Mouse (Mus musculus) heart, postnatal 0 days (tissue): ENCODE data around the gene Plxnb2. TPM values are rescaled to one million over a fixed set of nuclear protein-coding genes. Genes with fewer than 3 reads are reported as not detected.

Source experiments
- ATAC-seq: fragments of 200-750 bp; cut with Nextera tagmentation; 2 replicates; pipeline ENCODE4 v1.8.0; 2017; ENCODE audit warnings: low read depth, moderate number of reproducible peaks, moderate library complexity; ENCODE audit not compliant: insufficient read depth
- DNase-seq: peaks from one replicate; pipeline ENCODE4 v3.0.0-alpha.2; 2016; ENCODE audit warnings: low spot score
- H3K27ac ChIP-seq: fragments of 300-500 bp; sonication (generic); 2 replicates; pipeline ENCODE4 v1.5.1; 2014; ENCODE audit warnings: low read depth, mild to moderate bottlenecking
- H3K27me3 ChIP-seq: fragments of 300-500 bp; sonication (generic); 2 replicates; pipeline ENCODE4 v1.6.1; 2014; ENCODE audit warnings: low read length, mixed read lengths; ENCODE audit not compliant: control insufficient read depth, insufficient read depth
- H3K36me3 ChIP-seq: fragments of 300-500 bp; sonication (generic); replicated peaks from 2 replicates; pipeline ENCODE4 v1.6.1; 2014; ENCODE audit warnings: low read length, mixed read lengths; ENCODE audit not compliant: control insufficient read depth, insufficient read depth
- H3K4me1 ChIP-seq: fragments of 300-500 bp; sonication (generic); 2 replicates; pipeline ENCODE4 v1.6.1; 2014; ENCODE audit warnings: antibody characterized with exemption; ENCODE audit not compliant: control insufficient read depth, insufficient read depth
- H3K4me2 ChIP-seq: fragments of 300-500 bp; sonication (generic); 2 replicates; pipeline ENCODE4 v1.6.1; 2014; ENCODE audit warnings: low read depth, mild to moderate bottlenecking, low read length, moderate library complexity
- H3K4me3 ChIP-seq: fragments of 300-500 bp; sonication (generic); 2 replicates; pipeline ENCODE4 v1.5.1; 2014; ENCODE audit warnings: low read depth, low read length
- H3K9ac ChIP-seq: fragments of 300-500 bp; sonication (generic); replicated peaks from 2 replicates; pipeline ENCODE4 v1.6.1; 2014; ENCODE audit warnings: low read depth, low read length, mixed read lengths
- H3K9me3 ChIP-seq: fragments of 300-500 bp; sonication (generic); replicated peaks from 2 replicates; pipeline ENCODE4 v1.6.1; 2016; ENCODE audit warnings: low read length; ENCODE audit not compliant: control insufficient read depth
- CTCF ChIP-seq: IDR thresholded peaks from 2 replicates; pipeline ENCODE4 v1.5.1; 2016; ENCODE audit warnings: antibody characterized with exemption, control low read depth, low read depth
- EP300 ChIP-seq: IDR thresholded peaks from 2 replicates; pipeline ENCODE4 v1.6.1; 2016; ENCODE audit warnings: antibody characterized with exemption, low read depth
- WGBS: fragments of 180-500 bp; shearing (Covaris S2); extraction: QIAGEN DNeasy Blood & Tissue Kit; methylation state at CpG from one replicate; pipeline ENCODE4 v1.1.7; 2014; 5-methylcytosine and 5-hydroxymethylcytosine counted together
- polyA plus RNA-seq: library from polyadenylated mRNA; unstranded; fragments of >200 nt; fragmentation: Nextera tagmentation; extraction: Ambion mirVana; gene quantifications from 2 replicates; pipeline ENCODE4 v1.2.1, GENCODE M21; 2015
- total RNA-seq: library from RNA; depleted of rRNA; stranded (reverse); fragments of >200 nt; gene quantifications from 2 replicates; pipeline ENCODE4 v1.2.3, GENCODE M21; 2014; ENCODE audit warnings: low replicate concordance

Gene Plxnb2
- total and polyA plus RNA-seq, 2 experiments from 2014 or later, result 54.5 to 153 TPM

DNA sequence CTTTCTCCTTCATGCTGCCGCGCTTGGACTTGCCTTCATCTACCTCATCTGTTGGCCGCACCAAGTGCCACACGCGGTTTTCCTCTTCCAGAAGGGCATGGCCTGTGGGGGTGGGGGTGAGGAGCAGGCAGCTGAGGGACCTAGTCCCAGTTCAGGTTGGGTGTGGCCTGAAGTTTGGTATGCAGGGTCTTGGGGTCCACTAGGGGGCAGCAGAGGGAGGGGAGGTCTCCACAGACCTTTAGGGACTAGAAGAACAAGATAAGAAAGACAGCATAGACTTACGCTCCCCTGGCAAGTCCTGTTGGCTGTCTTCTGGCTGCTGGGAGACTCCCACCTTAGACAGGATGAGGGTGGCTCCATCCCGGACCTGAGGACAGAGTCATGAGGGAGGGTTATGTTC lies 22.6 kb downstream of the Plxnb2 start:
- H3K27ac ChIP-seq, result no peak overlapping the region
- ATAC-seq (no peak; the same call in 1 of the 2 replicates), DNase-seq (no peak)
- no peaks in the 10 kb centered on the region for H3K9me3 ChIP-seq
- no peak overlapping the region for H3K4me3 ChIP-seq
- H3K9ac ChIP-seq, result no peak overlapping the region
- TF ChIP-seq CTCF (peak; percentile 71), EP300 (no peak)
- no peaks in the 10 kb centered on the region for H3K27me3 ChIP-seq
- WGBS, result 45% methylated on average over 7 of the region's 7 CpGs
- no peaks in the 10 kb centered on the region for H3K4me1 ChIP-seq
- H3K36me3 ChIP-seq, result peaks cover 88% of the 10 kb centered on the region
- no peak overlapping the region for H3K4me2 ChIP-seq

DNA sequence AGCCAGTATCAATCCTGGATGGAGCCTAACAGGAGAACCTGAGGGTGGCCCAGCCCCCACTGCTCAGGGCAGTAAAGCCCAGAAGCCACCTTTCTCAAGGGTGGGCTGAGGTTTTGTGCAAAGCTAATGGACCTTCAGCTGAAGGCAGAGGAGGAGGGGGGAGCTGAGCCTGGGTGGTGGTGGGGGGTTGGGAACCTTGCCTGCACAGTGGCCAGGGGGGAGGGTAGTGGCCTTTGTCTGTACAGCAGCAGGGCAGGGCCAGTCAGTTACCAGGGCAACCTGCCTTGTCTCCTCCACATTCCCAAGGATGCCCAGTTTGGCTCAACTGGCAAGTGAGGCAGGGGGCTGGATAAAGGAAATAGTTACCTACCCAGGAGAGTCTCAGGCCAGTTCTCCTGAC lies 28.3 kb downstream of the Plxnb2 start:
- no peak for TF ChIP-seq EP300
- TF ChIP-seq CTCF, result no peak
- no peaks in the 10 kb centered on the region for H3K9me3 ChIP-seq
- H3K4me3 ChIP-seq, result no peak overlapping the region
- H3K27ac ChIP-seq, result no peak overlapping the region
- DNase-seq (no peak), ATAC-seq (no peak)
- no peak overlapping the region for H3K9ac ChIP-seq
- peaks cover 25% of the 10 kb centered on the region for H3K27me3 ChIP-seq
- H3K36me3 ChIP-seq, result peaks cover 35% of the 10 kb centered on the region
- peaks cover 8% of the 10 kb centered on the region; the same call in 1 of the 2 replicates for H3K4me1 ChIP-seq
- no peak overlapping the region for H3K4me2 ChIP-seq

DNA sequence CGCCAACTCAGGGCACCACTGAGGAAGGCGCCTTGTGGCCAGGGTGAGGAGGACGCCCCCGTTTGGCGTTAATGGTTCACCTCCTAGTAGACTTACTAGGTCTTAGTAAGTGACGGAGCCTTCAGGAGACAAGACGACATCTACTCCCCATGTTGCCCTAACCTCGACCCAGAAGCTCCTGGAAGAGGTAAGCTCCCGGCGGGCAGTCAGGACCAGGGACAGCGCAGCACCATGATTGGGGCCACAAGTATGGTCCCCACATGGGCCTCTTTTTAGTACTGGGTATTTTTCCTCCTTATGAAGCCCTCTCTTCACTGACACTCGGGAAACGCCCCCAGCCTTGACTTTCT lies 30.6 kb downstream of the Plxnb2 start:
- H3K36me3 ChIP-seq, result peaks cover 12% of the 10 kb centered on the region
- no peak for TF ChIP-seq CTCF
- TF ChIP-seq EP300, result no peak
- no peak overlapping the region for H3K9ac ChIP-seq
- peaks cover 46% of the 10 kb centered on the region for H3K27me3 ChIP-seq
- H3K4me1 ChIP-seq, result peaks cover 15% of the 10 kb centered on the region
- ATAC-seq (no peak), DNase-seq (no peak)
- no peak overlapping the region; the same call in 1 of the 2 replicates for H3K27ac ChIP-seq
- H3K9me3 ChIP-seq, result no peaks in the 10 kb centered on the region
- 7% methylated on average over 13 of the region's 13 CpGs for WGBS
- H3K4me3 ChIP-seq, result peak overlapping the region; percentile 63
- H3K4me2 ChIP-seq, result peak overlapping the region; percentile 93

DNA sequence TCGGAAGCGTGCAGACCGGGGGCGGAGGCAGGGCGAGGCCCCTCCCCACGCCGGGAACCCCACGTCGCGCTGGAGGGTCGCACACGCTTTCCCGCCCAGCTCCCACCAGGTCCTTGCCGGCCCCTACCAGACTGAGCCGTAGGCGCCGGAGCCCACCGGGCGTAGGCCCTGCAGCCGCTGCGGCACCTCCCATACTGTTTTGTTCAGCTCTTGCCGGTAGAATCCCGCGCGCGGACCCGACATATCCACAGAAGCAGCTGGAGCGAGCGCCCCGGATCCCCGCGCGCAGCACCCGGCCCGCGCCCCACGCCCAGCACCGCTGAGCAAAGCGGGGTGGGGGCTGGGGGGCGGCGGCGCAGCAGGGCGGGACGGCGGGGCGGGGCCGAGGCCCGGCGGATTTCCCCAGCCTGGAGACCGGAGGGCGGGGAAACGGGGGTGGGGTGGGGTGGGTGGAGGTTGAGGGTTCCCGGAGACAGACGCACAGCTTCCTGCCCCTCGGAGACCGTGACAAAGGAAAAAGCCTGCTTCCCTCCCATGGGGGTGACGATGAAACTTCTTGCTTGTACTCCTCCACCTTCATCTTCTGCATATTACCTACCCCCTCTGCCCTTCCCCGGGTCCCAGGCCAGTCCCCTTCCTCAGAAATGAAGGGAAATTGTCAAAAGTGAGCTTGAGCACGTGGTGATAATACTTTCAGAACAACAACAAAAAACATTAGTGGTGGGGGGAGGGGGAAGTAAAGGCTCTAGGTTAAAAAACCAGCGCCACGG lies 31.1 kb downstream of the Plxnb2 start, which contains the start of gene Mapk11:
Gene Mapk11 (minus strand): TSS at position 358 of the 770 bp plus-strand sequence.
- WGBS, result under 1% methylated on average over 60 of the region's 61 CpGs
- Histone ChIP-seq H3K4me1 (peaks cover 15% of the 10 kb centered on the region), H3K36me3 (peaks cover 7% of the 10 kb centered on the region), H3K4me2 (peak within 1 kb of the TSS; percentile 93), H3K9me3 (no peaks in the 10 kb centered on the region), H3K27me3 (peaks cover 51% of the 10 kb centered on the region), H3K27ac (peak within 1 kb of the TSS; percentile 28; the same call in 1 of the 2 replicates), H3K9ac (peak within 1 kb of the TSS; percentile 54), H3K4me3 (peak within 1 kb of the TSS; percentile 63)
- ATAC-seq (peak; percentile 45), DNase-seq (peak; percentile 55)
- TF ChIP-seq EP300, result no peak
- no peak for TF ChIP-seq CTCF

DNA sequence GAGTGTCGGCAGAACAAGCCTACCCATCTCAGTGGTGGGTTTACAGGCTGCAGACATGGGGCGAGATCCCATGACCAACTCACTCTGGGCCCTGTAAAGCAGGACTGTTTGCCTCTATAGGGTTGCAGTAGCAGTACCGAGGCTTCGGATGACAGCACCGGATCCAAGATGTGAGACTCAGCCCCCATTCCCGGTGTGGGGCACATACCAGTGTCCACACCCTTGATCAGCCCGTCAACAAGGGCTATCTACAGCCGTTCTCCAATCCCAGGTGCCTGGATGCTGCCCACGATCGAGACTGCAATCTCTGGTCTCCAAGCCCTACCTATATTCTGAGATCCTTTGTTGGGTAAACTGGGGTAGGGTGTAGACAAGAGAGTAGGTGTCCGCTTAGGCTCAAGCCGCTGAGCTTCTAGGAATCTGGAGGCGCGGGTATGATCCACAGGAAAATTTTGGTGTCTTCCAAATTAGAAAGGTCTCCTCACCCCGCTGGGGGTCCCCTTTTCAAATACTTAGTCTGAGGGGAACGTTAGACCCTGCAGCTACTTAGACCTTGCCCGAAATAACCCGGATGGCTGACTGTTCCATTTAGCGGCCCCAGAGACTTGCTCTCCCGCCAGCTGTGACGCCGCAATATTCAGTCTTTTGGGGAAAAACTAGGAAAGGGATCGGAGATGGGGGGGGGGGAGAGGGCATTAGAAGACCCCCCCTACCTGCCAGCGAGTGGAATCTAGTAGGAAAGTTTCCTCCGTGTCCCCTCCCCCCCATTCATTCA lies 31.9 kb downstream of the Plxnb2 start:
- no peak for TF ChIP-seq EP300
- TF ChIP-seq CTCF, result no peak

More for the DNA sequence above, 31.9 kb downstream of the Plxnb2 start:
- 6% methylated on average over 25 of the region's 25 CpGs for WGBS
- Histone ChIP-seq H3K27ac (0 out of 2 replicates have a peak overlapping the region, but pooled peaks have one; percentile 28), H3K36me3 (no peaks in the 10 kb centered on the region), H3K9ac (peak overlapping the region; percentile 54), H3K9me3 (no peaks in the 10 kb centered on the region), H3K4me2 (peak overlapping the region; percentile 93), H3K27me3 (peaks cover 51% of the 10 kb centered on the region), H3K4me1 (peaks cover 15% of the 10 kb centered on the region), H3K4me3 (peak overlapping the region; percentile 63)
- ATAC-seq, result no peak
- no peak for DNase-seq
